Mouse (Mus musculus) frontal cortex, postnatal 10 days (tissue): ENCODE measurements around the gene Asb7.

Experiments
- DNase-seq, 2 experiments: peaks; one replicate each; pipeline ENCODE4 v3.0.0; 2022; ENCODE audit warnings: low spot score in 2 of 2, mixed read lengths in 1 of 2

Gene Asb7

DNA sequence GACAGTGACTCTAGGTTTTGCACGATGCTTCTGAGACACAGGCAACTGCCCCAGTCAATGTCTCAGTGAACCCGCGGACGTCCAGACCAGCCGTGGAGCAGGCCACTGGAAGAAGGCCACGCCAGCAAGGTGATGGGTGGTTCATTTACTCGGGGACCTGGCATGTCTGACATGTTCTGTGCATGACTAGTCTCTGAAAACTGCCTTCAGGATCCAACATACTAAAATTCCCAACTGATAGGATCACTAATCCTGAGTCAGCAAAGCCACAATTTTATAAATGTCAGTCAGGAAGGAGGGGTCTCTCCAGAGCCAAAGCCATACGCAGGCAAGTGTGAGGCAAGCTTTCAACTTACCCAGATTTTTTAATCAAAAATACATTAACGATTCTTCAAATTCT, 35.8 kb downstream of the Asb7 start:
- no peak for DNase-seq

DNA sequence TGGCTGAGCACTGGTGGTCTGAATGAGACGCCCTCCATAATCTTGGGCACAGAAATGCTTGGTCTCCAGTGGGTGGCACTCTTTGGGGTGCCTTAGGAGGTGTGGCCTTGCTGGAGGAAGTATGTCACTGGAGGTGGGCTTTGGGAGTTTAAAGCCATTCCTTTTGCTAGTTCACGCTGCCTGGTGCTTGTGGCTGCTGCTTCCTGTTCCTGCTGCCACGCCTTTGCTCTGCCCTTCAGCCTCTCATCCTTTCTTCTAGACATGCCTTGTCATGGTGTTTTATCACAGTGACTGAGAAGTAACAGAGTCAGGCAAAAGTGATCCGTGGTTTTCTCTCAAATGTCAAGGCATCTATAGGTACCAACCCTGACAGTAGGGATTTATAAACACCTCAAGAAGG, 37.2 kb downstream of the Asb7 start:
- no peak for DNase-seq

DNA sequence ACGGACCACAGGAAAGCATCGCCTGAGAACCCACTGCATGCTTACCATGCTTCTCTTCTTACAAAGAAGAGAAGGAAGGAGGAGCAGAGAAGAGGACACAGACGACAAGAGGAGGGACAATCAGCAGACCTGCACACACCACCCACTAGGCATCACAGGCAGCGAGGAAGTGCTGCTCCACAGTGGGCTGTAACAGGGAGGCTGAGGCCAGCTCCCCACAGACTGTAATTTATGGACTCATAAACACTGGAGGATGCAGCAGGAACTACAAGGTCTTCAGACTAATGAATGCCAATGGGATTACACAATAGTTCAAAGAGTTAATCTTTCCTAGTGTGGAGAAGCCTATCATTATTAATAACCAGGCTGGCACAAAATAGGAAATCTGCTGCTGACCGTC, 38.5 kb downstream of the Asb7 start:
- DNase-seq, result no peak

DNA sequence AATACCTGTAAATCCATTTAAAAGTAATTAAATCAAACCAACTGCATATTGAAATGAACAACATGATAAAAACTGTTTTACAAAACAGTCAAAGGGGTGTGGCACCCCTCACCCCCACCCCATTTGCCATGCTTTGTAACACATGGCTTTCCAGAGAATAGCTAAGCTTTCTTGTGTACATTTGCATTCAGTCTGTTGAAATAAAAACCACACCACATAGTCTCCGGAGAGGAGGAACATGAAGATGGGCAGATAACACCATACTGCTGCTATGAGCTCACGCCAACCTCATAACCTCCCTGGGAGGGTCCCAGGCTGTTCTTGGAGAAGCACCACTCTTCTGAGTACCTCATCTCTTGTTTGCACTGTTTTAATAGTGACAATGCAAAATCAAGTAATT, 40.2 kb downstream of the Asb7 start:
- DNase-seq, result no peak

DNA sequence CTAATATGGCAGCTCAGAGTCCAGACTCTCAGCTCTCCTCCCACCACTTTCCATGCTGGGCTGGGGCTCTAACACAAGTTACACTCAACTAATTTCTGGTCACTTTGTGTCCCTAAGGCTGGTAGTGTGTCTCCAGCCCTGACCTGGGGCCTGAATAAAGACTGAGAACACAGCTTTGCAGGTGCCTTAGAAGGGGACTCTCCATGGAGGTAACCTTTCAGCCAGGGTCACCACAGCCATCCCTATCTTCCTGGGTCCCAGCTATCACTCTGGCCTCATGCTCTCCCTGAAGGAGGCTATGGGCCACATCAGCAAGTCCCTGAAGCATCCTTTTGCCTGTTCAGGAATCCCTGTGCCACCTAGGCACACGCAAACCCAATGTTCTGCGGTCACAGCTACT, 43.7 kb downstream of the Asb7 start:
- no peak for DNase-seq

DNA sequence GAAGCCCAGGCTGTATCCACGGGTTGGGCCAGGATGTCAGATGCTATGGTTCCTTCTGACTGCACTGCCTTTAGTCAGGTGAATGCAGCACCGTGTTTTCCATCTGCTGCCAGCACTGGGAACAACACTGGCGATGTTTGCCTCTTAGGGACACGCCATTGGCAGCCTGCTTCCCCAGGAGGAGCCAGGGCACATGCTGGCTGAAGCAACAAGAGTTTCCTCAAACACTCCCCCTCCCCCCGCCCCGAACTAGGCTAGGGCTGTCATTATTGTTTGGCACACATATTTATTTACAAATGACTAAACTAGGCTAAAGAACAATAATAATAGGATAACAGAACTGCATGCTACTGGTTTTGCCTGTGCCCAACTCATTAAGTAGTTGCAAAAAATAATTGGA, 56.0 kb downstream of the Asb7 start:
- DNase-seq, result no peak

DNA sequence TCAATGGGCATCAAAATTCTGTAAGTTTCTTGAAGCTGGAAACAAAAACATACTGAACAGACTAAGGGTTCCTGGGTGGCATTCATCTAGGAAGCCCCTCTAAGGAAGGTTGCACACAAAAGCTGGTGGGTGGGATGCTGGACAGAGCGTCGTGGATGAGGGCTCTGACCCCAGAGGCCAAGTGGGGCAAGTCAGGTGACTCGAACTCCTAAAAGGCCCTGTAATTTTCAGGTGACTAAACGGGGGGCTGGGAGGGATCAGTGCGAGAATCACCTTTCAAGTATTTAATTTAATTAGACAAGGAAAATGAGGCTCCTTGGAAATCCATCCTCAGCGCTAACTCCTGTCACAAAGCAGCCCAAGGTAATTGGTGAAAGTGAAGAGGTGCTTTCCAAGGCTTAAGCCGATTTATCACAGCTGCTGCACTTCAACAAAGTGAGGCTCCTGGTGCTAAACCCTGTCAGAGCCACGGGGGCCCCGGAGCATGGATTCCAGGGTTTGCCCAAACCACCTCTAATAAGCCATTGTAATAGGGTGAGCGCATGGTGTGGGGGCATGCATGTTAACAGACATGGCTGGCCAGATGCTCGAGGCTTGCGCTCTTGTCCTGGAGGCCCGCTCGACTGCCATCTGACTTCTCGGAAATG, 59.1 kb downstream of the Asb7 start:
- DNase-seq, result no peak

DNA sequence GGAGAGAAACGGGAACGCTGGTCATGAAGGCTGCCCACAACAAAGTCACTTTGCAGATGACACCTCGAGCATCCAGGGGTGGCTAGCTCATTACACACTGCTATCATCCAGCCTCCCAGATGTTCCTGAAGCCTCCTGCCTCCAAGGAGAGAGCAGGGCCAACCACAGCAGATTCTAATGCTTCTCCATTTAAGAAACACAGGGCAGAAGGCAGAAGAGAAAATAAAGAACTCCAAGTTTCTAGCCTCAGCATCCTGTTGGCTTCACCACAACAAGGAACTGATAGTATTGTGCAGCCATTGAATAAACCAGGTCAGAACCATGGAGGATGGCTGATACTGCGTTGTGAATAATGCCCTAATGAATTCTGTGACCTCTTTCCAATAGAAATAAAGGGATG, 60.0 kb downstream of the Asb7 start:
- no peak for DNase-seq

DNA sequence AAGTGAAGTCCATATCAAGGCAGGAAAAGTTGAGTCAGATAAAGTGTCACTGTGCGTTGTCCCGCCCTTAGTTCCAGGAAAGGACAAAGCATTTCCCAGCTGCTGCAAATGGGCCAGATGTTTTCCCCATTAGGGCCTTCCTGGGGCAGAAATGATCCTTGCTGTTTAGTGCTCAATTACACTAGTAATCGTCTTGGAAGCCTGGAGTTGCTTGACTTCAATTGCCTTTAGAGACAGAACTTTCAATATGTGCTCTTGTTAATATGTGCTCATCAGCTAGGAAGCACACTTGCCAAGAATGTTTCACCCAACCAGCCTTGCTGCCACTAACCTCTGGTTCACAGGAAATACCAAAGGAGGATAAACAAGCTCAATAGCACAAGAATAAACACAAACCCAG, 66.0 kb downstream of the Asb7 start:
- DNase-seq, result no peak

DNA sequence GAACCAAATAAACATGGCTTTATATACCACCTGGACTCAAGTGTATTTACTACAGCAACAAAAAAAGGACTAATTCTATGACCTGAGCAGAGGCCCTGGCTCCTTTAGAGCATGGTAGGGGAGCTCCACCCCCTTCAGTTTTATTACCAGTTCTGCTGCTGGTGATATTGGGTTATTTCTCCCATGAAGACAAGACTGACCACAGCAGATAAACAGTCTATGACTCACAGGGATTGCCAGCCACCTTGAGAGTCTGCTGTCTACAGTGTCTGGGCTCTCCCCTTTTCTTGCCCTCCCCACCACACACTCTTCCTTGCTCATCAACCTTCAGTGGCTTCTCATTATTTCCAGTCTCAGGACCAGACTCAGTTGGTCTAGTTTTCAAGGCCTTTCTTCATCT, 87.5 kb downstream of the Asb7 start:
- DNase-seq, result no peak

DNA sequence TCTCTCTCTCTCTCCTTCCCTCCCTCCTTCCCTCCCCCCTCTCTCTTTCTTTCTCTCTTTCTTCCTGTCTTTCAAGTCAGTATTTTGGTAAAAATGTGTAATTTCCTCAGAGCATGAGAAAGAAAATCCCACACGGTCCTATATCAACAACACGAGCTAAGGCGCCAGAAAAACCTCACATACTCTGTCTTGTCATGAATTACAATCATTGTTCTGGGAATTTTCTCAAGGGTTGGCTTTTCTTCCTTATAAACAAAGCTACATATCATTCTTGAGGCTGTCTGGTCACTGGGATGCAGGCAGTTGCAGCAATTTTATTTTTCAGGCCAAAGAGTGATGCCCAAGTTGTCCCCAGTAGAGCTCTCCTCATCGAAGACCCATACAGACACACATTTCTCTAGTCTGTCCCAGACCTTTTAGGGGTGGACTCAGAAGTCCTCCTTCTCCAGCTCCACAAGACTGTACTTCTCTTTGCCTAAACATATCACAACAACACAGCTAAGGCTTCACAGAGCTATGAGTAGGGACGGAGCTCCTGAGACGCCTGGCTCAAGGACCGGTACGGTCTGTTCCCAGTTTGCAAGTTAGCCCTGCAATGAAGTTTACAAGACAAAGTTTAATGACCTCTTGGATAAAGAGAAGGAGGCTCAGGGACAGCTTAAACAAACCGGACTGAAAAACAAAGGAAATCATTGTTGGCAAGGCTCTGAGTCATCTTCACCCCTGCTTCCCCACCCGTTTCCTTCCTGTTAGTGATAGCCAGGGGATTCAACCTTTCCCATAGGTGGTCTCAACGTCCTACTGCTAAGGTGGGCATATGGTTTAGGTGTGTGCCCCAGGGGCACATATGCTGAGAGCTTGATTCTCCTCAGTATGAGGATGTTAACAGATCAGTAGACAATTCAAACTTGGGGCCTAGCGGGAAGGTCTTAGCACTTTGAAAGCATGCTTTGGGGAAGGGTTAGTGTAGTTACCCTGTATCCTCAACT, 88.5 kb downstream of the Asb7 start:
- no peak for DNase-seq

DNA sequence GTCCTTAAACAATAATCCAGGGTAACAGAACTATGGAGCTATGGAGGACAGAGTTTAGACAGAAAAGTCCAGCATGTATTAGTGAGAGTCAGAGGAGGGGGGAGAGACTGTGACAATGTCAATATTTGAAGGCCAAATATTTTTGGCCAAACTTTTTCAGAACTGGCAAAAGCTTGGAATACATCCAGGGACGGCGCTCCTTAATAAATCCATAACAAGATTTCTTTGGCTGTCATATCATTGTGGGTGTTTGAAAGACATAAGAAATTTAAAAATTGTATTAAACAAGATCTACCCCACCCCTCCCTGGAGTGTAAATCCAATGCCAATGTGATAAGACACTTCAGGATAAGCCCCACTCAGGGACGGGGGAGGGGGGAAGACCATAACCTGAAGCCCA, 89.3 kb downstream of the Asb7 start:
- no peak for DNase-seq

DNA sequence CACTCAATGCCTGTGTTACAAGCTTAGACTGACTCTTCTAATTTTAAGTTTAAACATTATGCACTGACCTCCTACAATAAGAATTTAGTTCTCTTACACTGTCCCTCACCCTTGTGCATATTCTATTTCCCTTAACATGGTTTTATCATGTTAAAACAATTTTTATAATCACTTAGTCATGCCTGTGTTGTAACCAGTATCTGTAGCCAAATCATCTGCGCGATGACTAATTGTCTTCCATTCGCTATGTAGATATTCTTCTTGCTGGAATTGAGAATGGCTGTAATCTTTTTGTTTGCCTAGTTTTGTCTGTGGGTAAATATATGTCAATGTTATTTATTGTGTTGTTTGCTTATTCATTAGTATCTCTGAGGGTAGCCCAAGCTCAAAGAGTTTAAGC, 91.5 kb downstream of the Asb7 start:
- DNase-seq, result no peak
